Mouse (Mus musculus): ENCODE measurements around the gene Ap1m1. TPM values are rescaled to one million over a fixed set of nuclear protein-coding genes. Genes with fewer than 3 reads are reported as not detected.
A peak's percentile ranks its signal among the peaks of the same experiment; 100 is the strongest.

Gene Ap1m1
- 54.0 and 56.9 TPM in 2 replicates for polyA plus RNA-seq (2015; fragmentation: Nextera tagmentation; extraction: Ambion mirVana)

- Histone ChIP-seq H3K27me3 (replicated peaks; ENCODE audit: control insufficient read depth, insufficient read depth, low read length) (no peaks in the 10 kb centered on the region), H3K4me3 (ENCODE audit: low read depth, low read length) (peak within 1 kb of the TSS; percentile 80), H3K36me3 (ENCODE audit: control insufficient read depth, insufficient read depth) (peaks cover 10% of the 10 kb centered on the region; the same call in 1 of the 2 replicates), H3K9me3 (ENCODE audit: control insufficient read depth) (no peaks in the 10 kb centered on the region), H3K27ac (ENCODE audit: low read depth, low read length) (peak within 1 kb of the TSS; percentile 91), H3K4me2 (replicated peaks; ENCODE audit: low read depth) (peak within 1 kb of the TSS; percentile 73), H3K4me1 (replicated peaks; ENCODE audit: control insufficient read depth, insufficient read depth, low read length) (0 out of 2 replicates have a peak, but pooled peaks cover 3% of the 10 kb centered on the region), H3K9ac (ENCODE audit: low read depth, low read length) (peak within 1 kb of the TSS; percentile 64)
- WGBS: under 1% methylated on average over 54 of the region's 54 CpGs
- peak; percentile 90 for TF ChIP-seq CTCF (IDR thresholded peaks at IDR 0.05; ENCODE audit: low read depth)
- ATAC-seq: peak; percentile 95
Measured at GRCm38 (mm10) chr8:72239499-72240402, at the start of gene Ap1m1. Gene Ap1m1, plus strand, starts transcription at chr8:72240018.

GRCm38 (mm10) chr8:72190215-72190539 is 49.6 kb upstream of the Ap1m1 start:
- Histone ChIP-seq H3K27ac (ENCODE audit: low read depth, low read length) (peak overlapping the region; percentile 76), H3K9ac (ENCODE audit: low read depth, low read length) (peak overlapping the region; percentile 28; the same call in 1 of the 2 replicates), H3K27me3 (replicated peaks; ENCODE audit: control insufficient read depth, insufficient read depth, low read length) (no peaks in the 10 kb centered on the region), H3K4me1 (replicated peaks; ENCODE audit: control insufficient read depth, insufficient read depth, low read length) (no peaks in the 10 kb centered on the region), H3K4me2 (replicated peaks; ENCODE audit: low read depth) (peak overlapping the region; percentile 59), H3K36me3 (ENCODE audit: control insufficient read depth, insufficient read depth) (no peaks in the 10 kb centered on the region), H3K9me3 (ENCODE audit: control insufficient read depth) (no peaks in the 10 kb centered on the region), H3K4me3 (ENCODE audit: low read depth, low read length) (peak overlapping the region; percentile 31; the same call in 1 of the 2 replicates)
- 53% methylated on average over 2 of the region's 2 CpGs for WGBS
- no peak for TF ChIP-seq CTCF (IDR thresholded peaks at IDR 0.05; ENCODE audit: low read depth)
- 0 out of 2 replicates have a peak, but pooled peaks have one; percentile 9 for ATAC-seq

- H3K4me3 ChIP-seq (ENCODE audit: low read depth, low read length): no peak overlapping the region
- no peak for ATAC-seq
- H3K4me1 ChIP-seq (replicated peaks; ENCODE audit: control insufficient read depth, insufficient read depth, low read length): no peaks in the 10 kb centered on the region
Measured at GRCm38 (mm10) chr8:72192065-72192464, 47.8 kb upstream of the Ap1m1 start.

GRCm38 (mm10) chr8:72197997-72198396 is 41.8 kb upstream of the Ap1m1 start:
- Histone ChIP-seq H3K27me3 (replicated peaks; ENCODE audit: control insufficient read depth, insufficient read depth, low read length) (no peaks in the 10 kb centered on the region), H3K9ac (ENCODE audit: low read depth, low read length) (no peak overlapping the region), H3K4me2 (replicated peaks; ENCODE audit: low read depth) (no peak overlapping the region), H3K4me3 (ENCODE audit: low read depth, low read length) (no peak overlapping the region), H3K4me1 (replicated peaks; ENCODE audit: control insufficient read depth, insufficient read depth, low read length) (no peaks in the 10 kb centered on the region), H3K36me3 (ENCODE audit: control insufficient read depth, insufficient read depth) (peaks cover 5% of the 10 kb centered on the region; the same call in 1 of the 2 replicates), H3K9me3 (ENCODE audit: control insufficient read depth) (peaks cover 7% of the 10 kb centered on the region; the same call in 1 of the 2 replicates), H3K27ac (ENCODE audit: low read depth, low read length) (no peak overlapping the region)
- WGBS: 60% methylated on average over 8 of the region's 8 CpGs
- ATAC-seq: no peak; the same call in 1 of the 2 replicates
- no peak for TF ChIP-seq CTCF (IDR thresholded peaks at IDR 0.05; ENCODE audit: low read depth)

More at GRCm38 (mm10) chr8:72192065-72192464, 47.8 kb upstream of the Ap1m1 start:
- Histone ChIP-seq H3K4me2 (replicated peaks; ENCODE audit: low read depth) (no peak overlapping the region), H3K27me3 (replicated peaks; ENCODE audit: control insufficient read depth, insufficient read depth, low read length) (no peaks in the 10 kb centered on the region), H3K9ac (ENCODE audit: low read depth, low read length) (no peak overlapping the region), H3K36me3 (ENCODE audit: control insufficient read depth, insufficient read depth) (no peaks in the 10 kb centered on the region), H3K27ac (ENCODE audit: low read depth, low read length) (no peak overlapping the region), H3K9me3 (ENCODE audit: control insufficient read depth) (no peaks in the 10 kb centered on the region)
- no peak for TF ChIP-seq CTCF (IDR thresholded peaks at IDR 0.05; ENCODE audit: low read depth)

GRCm38 (mm10) chr8:72208582-72208981 is 31.2 kb upstream of the Ap1m1 start:
- no peak overlapping the region for H3K4me3 ChIP-seq (ENCODE audit: low read depth, low read length)
- H3K4me1 ChIP-seq (replicated peaks; ENCODE audit: control insufficient read depth, insufficient read depth, low read length): peaks cover 3% of the 10 kb centered on the region; the same call in 1 of the 2 replicates
- H3K36me3 ChIP-seq (ENCODE audit: control insufficient read depth, insufficient read depth): no peaks in the 10 kb centered on the region
- no peak for TF ChIP-seq CTCF (IDR thresholded peaks at IDR 0.05; ENCODE audit: low read depth)
- WGBS: 92% methylated on average over 1 of the region's 1 CpGs
- H3K27me3 ChIP-seq (replicated peaks; ENCODE audit: control insufficient read depth, insufficient read depth, low read length): no peaks in the 10 kb centered on the region
- ATAC-seq: no peak
- no peaks in the 10 kb centered on the region for H3K9me3 ChIP-seq (ENCODE audit: control insufficient read depth)
- no peak overlapping the region for H3K9ac ChIP-seq (ENCODE audit: low read depth, low read length)
- no peak overlapping the region for H3K27ac ChIP-seq (ENCODE audit: low read depth, low read length)
- H3K4me2 ChIP-seq (replicated peaks; ENCODE audit: low read depth): no peak overlapping the region

GRCm38 (mm10) chr8:72210222-72210621 is 29.6 kb upstream of the Ap1m1 start:
- Histone ChIP-seq H3K4me1 (replicated peaks; ENCODE audit: control insufficient read depth, insufficient read depth, low read length) (peaks cover 3% of the 10 kb centered on the region; the same call in 1 of the 2 replicates), H3K4me2 (replicated peaks; ENCODE audit: low read depth) (no peak overlapping the region), H3K27me3 (replicated peaks; ENCODE audit: control insufficient read depth, insufficient read depth, low read length) (no peaks in the 10 kb centered on the region), H3K9me3 (ENCODE audit: control insufficient read depth) (no peaks in the 10 kb centered on the region), H3K4me3 (ENCODE audit: low read depth, low read length) (no peak overlapping the region), H3K36me3 (ENCODE audit: control insufficient read depth, insufficient read depth) (no peaks in the 10 kb centered on the region), H3K9ac (ENCODE audit: low read depth, low read length) (no peak overlapping the region), H3K27ac (ENCODE audit: low read depth, low read length) (peak overlapping the region; percentile 66; the same call in 1 of the 2 replicates)
- TF ChIP-seq CTCF (IDR thresholded peaks at IDR 0.05; ENCODE audit: low read depth): no peak
- WGBS: 33% methylated on average over 4 of the region's 4 CpGs
- peak; percentile 86 for ATAC-seq

Data from intestine, postnatal 0 days (tissue).